ENCODE assay signal across 9 mouse cellular contexts in genomic region chr5:138256966-138257584, GRCm38 (mm10). TPM values are rescaled to one million over a fixed set of nuclear protein-coding genes. Genes with fewer than 3 reads are reported as not detected.
DNase-seq lines count a peak whose midpoint lies in the region; ATAC-seq and TF ChIP-seq lines count a peak whose summit lies in the region.
"Had no signal": no experiment of that assay in that cellular context is flagged by ENCODE, and none has a peak within 500 bp of the region (broad histone marks: within the 10 kb centered on the region; RNA-seq: fewer than 3 reads in every experiment).

No protein-coding gene starts in this region.

- H3K9me3 ChIP-seq in midbrain, embryonic 15.5 days: no peaks in the 10 kb centered on the region
- no peaks in the 10 kb centered on the region for H3K9me3 ChIP-seq in midbrain, embryonic 14.5 days (ENCODE audit: control insufficient read depth, low read length)
- H3K9me3 ChIP-seq in limb, embryonic 14.5 days (ENCODE audit: control insufficient read depth, low read length): no peaks in the 10 kb centered on the region
- no peaks in the 10 kb centered on the region for H3K9me3 ChIP-seq in forebrain, postnatal 0 days (ENCODE audit: low read length)

- no peaks in the 10 kb centered on the region for H3K27me3 ChIP-seq in midbrain, embryonic 15.5 days (replicated peaks)
- H3K27me3 ChIP-seq in midbrain, embryonic 14.5 days (ENCODE audit: control insufficient read depth, insufficient read depth, low read length): no peaks in the 10 kb centered on the region
- no peaks in the 10 kb centered on the region for H3K27me3 ChIP-seq in limb, embryonic 14.5 days (ENCODE audit: control insufficient read depth, insufficient read depth, low read length)
- H3K27me3 ChIP-seq in small intestine, adult 2 months (ENCODE audit: control insufficient read depth, insufficient read depth, low read length): no peaks in the 10 kb centered on the region
- H3K27me3 ChIP-seq in forebrain, postnatal 0 days (ENCODE audit: insufficient read depth, low read length): no peaks in the 10 kb centered on the region

- H3K4me3 ChIP-seq in midbrain, embryonic 15.5 days: no peak overlapping the region
- no peak overlapping the region for H3K4me3 ChIP-seq in midbrain, embryonic 14.5 days (replicated peaks; ENCODE audit: low read depth, low read length)
- H3K4me3 ChIP-seq in limb, embryonic 14.5 days (replicated peaks; ENCODE audit: low read length): no peak overlapping the region
- peak overlapping the region; percentile 24; the same call in 1 of the 2 replicates for H3K4me3 ChIP-seq in small intestine, adult 2 months (ENCODE audit: low read depth, low read length)
- no peak overlapping the region for H3K4me3 ChIP-seq in forebrain, postnatal 0 days (ENCODE audit: low read depth, low read length)

- no peak for DNase-seq in midbrain, embryonic 14.5 days
- DNase-seq in limb, embryonic 14.5 days (ENCODE audit: low spot score): peak; percentile 1
- DNase-seq in frontal cortex, postnatal 36 days (ENCODE audit: low spot score in 2 of 2): no peak
- DNase-seq in forebrain, postnatal 0 days: no peak
- DNase-seq: cerebellum, postnatal 10 days had no signal

- H3K27ac ChIP-seq in midbrain, embryonic 15.5 days: no peak overlapping the region
- H3K27ac ChIP-seq in midbrain, embryonic 14.5 days (replicated peaks; ENCODE audit: low read depth, low read length): no peak overlapping the region
- no peak overlapping the region for H3K27ac ChIP-seq in limb, embryonic 14.5 days (replicated peaks; ENCODE audit: low read depth, low read length)
- peak overlapping the region; percentile 67 for H3K27ac ChIP-seq in small intestine, adult 2 months (ENCODE audit: insufficient read depth, low read depth, low read length)
- no peak overlapping the region for H3K27ac ChIP-seq in forebrain, postnatal 0 days (ENCODE audit: low read depth, low read length)

- H3K9ac ChIP-seq in midbrain, embryonic 15.5 days: no peak overlapping the region
- H3K9ac ChIP-seq in midbrain, embryonic 14.5 days (replicated peaks; ENCODE audit: low read length): no peak overlapping the region
- H3K9ac ChIP-seq in limb, embryonic 14.5 days (ENCODE audit: low read depth, low read length, severe bottlenecking): no peak overlapping the region
- H3K9ac ChIP-seq in forebrain, postnatal 0 days: no peak overlapping the region

- TF ChIP-seq CTCF in small intestine, adult 2 months (IDR thresholded peaks at IDR 0.05; ENCODE audit: extremely low read depth, insufficient read length, insufficient replicate concordance, low read depth, low read length): no peak
- TF ChIP-seq CTCF in forebrain, postnatal 0 days (IDR thresholded peaks at IDR 0.05; ENCODE audit: low read depth): no peak

- peaks cover 21% of the 10 kb centered on the region for H3K36me3 ChIP-seq in midbrain, embryonic 15.5 days (replicated peaks)
- peaks cover 47% of the 10 kb centered on the region for H3K36me3 ChIP-seq in midbrain, embryonic 14.5 days (ENCODE audit: control insufficient read depth, insufficient read depth, low read length)
- peaks cover 45% of the 10 kb centered on the region for H3K36me3 ChIP-seq in limb, embryonic 14.5 days (ENCODE audit: control insufficient read depth, insufficient read depth, low read length)
- peaks cover 35% of the 10 kb centered on the region for H3K36me3 ChIP-seq in small intestine, adult 2 months (ENCODE audit: control insufficient read depth, insufficient read depth, low read length)
- H3K36me3 ChIP-seq in forebrain, postnatal 0 days (ENCODE audit: insufficient read depth): peaks cover 38% of the 10 kb centered on the region

- 92% methylated on average over 10 of the region's 10 CpGs for WGBS in midbrain, embryonic 15.5 days
- WGBS in midbrain, embryonic 14.5 days: 90% methylated on average over 10 of the region's 10 CpGs
- WGBS in limb, embryonic 14.5 days: 89% methylated on average over 10 of the region's 10 CpGs
- WGBS in small intestine, adult 2 months: 83% methylated on average over 10 of the region's 10 CpGs
- WGBS in forebrain, postnatal 0 days: 91% methylated on average over 10 of the region's 10 CpGs

- H3K4me1 ChIP-seq in midbrain, embryonic 15.5 days: peaks cover 19% of the 10 kb centered on the region
- H3K4me1 ChIP-seq in midbrain, embryonic 14.5 days (ENCODE audit: control insufficient read depth, insufficient read depth, low read length): peaks cover 12% of the 10 kb centered on the region; the same call in 1 of the 2 replicates
- H3K4me1 ChIP-seq in limb, embryonic 14.5 days (ENCODE audit: control insufficient read depth, insufficient read depth, low read length): peaks cover 11% of the 10 kb centered on the region
- peaks cover 8% of the 10 kb centered on the region for H3K4me1 ChIP-seq in small intestine, adult 2 months (ENCODE audit: control insufficient read depth, insufficient read depth, insufficient read length, low read length)
- H3K4me1 ChIP-seq in forebrain, postnatal 0 days (ENCODE audit: insufficient read depth): peaks cover 5% of the 10 kb centered on the region

- peak overlapping the region; percentile 84; the same call in 1 of the 2 replicates for H3K4me2 ChIP-seq in midbrain, embryonic 15.5 days
- H3K4me2 ChIP-seq in midbrain, embryonic 14.5 days (ENCODE audit: low read length): no peak overlapping the region
- no peak overlapping the region for H3K4me2 ChIP-seq in limb, embryonic 14.5 days (replicated peaks; ENCODE audit: low read depth, low read length, severe bottlenecking)
- H3K4me2 ChIP-seq in forebrain, postnatal 0 days (ENCODE audit: low read depth): no peak overlapping the region

- ATAC-seq in midbrain, embryonic 15.5 days (replicated peaks): no peak
- ATAC-seq in midbrain, embryonic 14.5 days (ENCODE audit: low FRiP score, low TSS enrichment): no peak
- peak; percentile 42 for ATAC-seq in activated CD4-positive, CD25-positive, alpha-beta regulatory T cell, adult 4 months
- no peak for ATAC-seq in limb, embryonic 14.5 days (ENCODE audit: low FRiP score, low read depth)
- no peak for ATAC-seq in forebrain, postnatal 0 days

- TF ChIP-seq POLR2A in limb, embryonic 14.5 days (IDR thresholded peaks at IDR 0.05; ENCODE audit: borderline replicate concordance, extremely low read depth, insufficient read depth, insufficient read length): no peak
- no peak for TF ChIP-seq POLR2A in small intestine, adult 2 months (IDR thresholded peaks at IDR 0.05; ENCODE audit: low read depth, low read length)

RNA-seq across cellular contexts. Expression of gene Lamtor4, which starts 1.8 kb away (rescaled TPM):
- 96.4 and 108 TPM in 2 replicates for polyA plus RNA-seq in midbrain, embryonic 15.5 days (2015; fragmentation: Nextera tagmentation; extraction: Ambion mirVana)
- polyA plus RNA-seq in midbrain, embryonic 14.5 days (2014; fragmentation: Nextera tagmentation; extraction: Ambion mirVana): 71.5 and 90.0 TPM in 2 replicates
- 100 to 1,000 TPM; 112 to 123 TPM for polyA plus RNA-seq in activated CD4-positive, CD25-positive, alpha-beta regulatory T cell, adult 4 months (2017; shearing (Covaris generic))
- 104 and 110 TPM in 2 replicates for polyA plus RNA-seq in limb, embryonic 14.5 days (2012; rRNA removed)
- 64.6 and 68.5 TPM in 2 replicates for polyA plus RNA-seq in limb, embryonic 14.5 days (2014; fragmentation: Nextera tagmentation; extraction: Ambion mirVana)
- polyA plus RNA-seq in small intestine, adult 2 months (2012; rRNA removed): 87.3 and 168 TPM in 2 replicates
- 57.2 and 91.8 TPM in 2 replicates for total RNA-seq in forebrain, postnatal 0 days (2014; rRNA removed)
- polyA plus RNA-seq in forebrain, postnatal 0 days (2015; fragmentation: Nextera tagmentation; extraction: Ambion mirVana): 90.9 and 112 TPM in 2 replicates

RNA-seq across cellular contexts. Expression of gene BC037034, which starts 6.8 kb away (rescaled TPM):
- polyA plus RNA-seq in midbrain, embryonic 15.5 days (2015; fragmentation: Nextera tagmentation; extraction: Ambion mirVana): 19.5 and 20.8 TPM in 2 replicates
- polyA plus RNA-seq in midbrain, embryonic 14.5 days (2014; fragmentation: Nextera tagmentation; extraction: Ambion mirVana): 15.0 and 20.2 TPM in 2 replicates
- 1 to 10 TPM; 3.9 to 4.7 TPM for polyA plus RNA-seq in activated CD4-positive, CD25-positive, alpha-beta regulatory T cell, adult 4 months (2017; shearing (Covaris generic))
- polyA plus RNA-seq in limb, embryonic 14.5 days (2012; rRNA removed): 81.0 and 102 TPM in 2 replicates
- polyA plus RNA-seq in limb, embryonic 14.5 days (2014; fragmentation: Nextera tagmentation; extraction: Ambion mirVana): 5.2 and 7.6 TPM in 2 replicates
- 34.7 and 56.7 TPM in 2 replicates for polyA plus RNA-seq in small intestine, adult 2 months (2012; rRNA removed)
- 59.6 and 61.3 TPM in 2 replicates for total RNA-seq in forebrain, postnatal 0 days (2014; rRNA removed)
- polyA plus RNA-seq in forebrain, postnatal 0 days (2015; fragmentation: Nextera tagmentation; extraction: Ambion mirVana): 14.2 and 16.1 TPM in 2 replicates

RNA-seq across cellular contexts. Expression of gene Gal3st4, which starts 15.6 kb away (rescaled TPM):
- polyA plus RNA-seq in midbrain, embryonic 15.5 days (2015; fragmentation: Nextera tagmentation; extraction: Ambion mirVana): 2.1 and 2.9 TPM in 2 replicates
- 1.4 and 2.0 TPM in 2 replicates for polyA plus RNA-seq in midbrain, embryonic 14.5 days (2014; fragmentation: Nextera tagmentation; extraction: Ambion mirVana)
- under 1 TPM; 0.43 to 0.49 TPM for polyA plus RNA-seq in activated CD4-positive, CD25-positive, alpha-beta regulatory T cell, adult 4 months (2017; shearing (Covaris generic))
- 1.9 and 3.2 TPM in 2 replicates for polyA plus RNA-seq in limb, embryonic 14.5 days (2012; rRNA removed)
- 3.7 and 3.8 TPM in 2 replicates for polyA plus RNA-seq in limb, embryonic 14.5 days (2014; fragmentation: Nextera tagmentation; extraction: Ambion mirVana)
- 0.15 and 0.28 TPM in 2 replicates for polyA plus RNA-seq in small intestine, adult 2 months (2012; rRNA removed)
- total RNA-seq in forebrain, postnatal 0 days (2014; rRNA removed): 0.23 and 0.57 TPM in 2 replicates
- 1.1 and 1.5 TPM in 2 replicates for polyA plus RNA-seq in forebrain, postnatal 0 days (2015; fragmentation: Nextera tagmentation; extraction: Ambion mirVana)

RNA-seq across cellular contexts. Expression of gene Gm43720, which starts 22.7 kb away (rescaled TPM):
- polyA plus RNA-seq in midbrain, embryonic 15.5 days (2015; fragmentation: Nextera tagmentation; extraction: Ambion mirVana): 0.04 and 0.09 TPM in 2 replicates
- polyA plus RNA-seq in midbrain, embryonic 14.5 days (2014; fragmentation: Nextera tagmentation; extraction: Ambion mirVana): 0.19 TPM in 1 of 2 replicates, not detected in the other
- not detected for polyA plus RNA-seq in activated CD4-positive, CD25-positive, alpha-beta regulatory T cell, adult 4 months (2017; shearing (Covaris generic))
- 0.18 and 0.19 TPM in 2 replicates for polyA plus RNA-seq in limb, embryonic 14.5 days (2012; rRNA removed)
- 0.15 and 0.33 TPM in 2 replicates for polyA plus RNA-seq in limb, embryonic 14.5 days (2014; fragmentation: Nextera tagmentation; extraction: Ambion mirVana)
- not detected in 2 replicates for polyA plus RNA-seq in small intestine, adult 2 months (2012; rRNA removed)
- 0.31 and 0.33 TPM in 2 replicates for total RNA-seq in forebrain, postnatal 0 days (2014; rRNA removed)
- 0.04 TPM in 1 of 2 replicates, not detected in the other for polyA plus RNA-seq in forebrain, postnatal 0 days (2015; fragmentation: Nextera tagmentation; extraction: Ambion mirVana)
- polyA plus RNA-seq: heart, embryonic 14.5 days had no signal

RNA-seq across cellular contexts. Expression of gene Gpc2, which starts 22.7 kb away (rescaled TPM):
- polyA plus RNA-seq in midbrain, embryonic 15.5 days (2015; fragmentation: Nextera tagmentation; extraction: Ambion mirVana): 218 and 231 TPM in 2 replicates
- polyA plus RNA-seq in midbrain, embryonic 14.5 days (2014; fragmentation: Nextera tagmentation; extraction: Ambion mirVana): 37.3 and 59.5 TPM in 2 replicates
- polyA plus RNA-seq in activated CD4-positive, CD25-positive, alpha-beta regulatory T cell, adult 4 months (2017; shearing (Covaris generic)): not detected
- 183 and 277 TPM in 2 replicates for polyA plus RNA-seq in limb, embryonic 14.5 days (2012; rRNA removed)
- polyA plus RNA-seq in limb, embryonic 14.5 days (2014; fragmentation: Nextera tagmentation; extraction: Ambion mirVana): 6.4 and 7.2 TPM in 2 replicates
- 1.1 and 1.4 TPM in 2 replicates for polyA plus RNA-seq in small intestine, adult 2 months (2012; rRNA removed)
- 145 and 170 TPM in 2 replicates for total RNA-seq in forebrain, postnatal 0 days (2014; rRNA removed)
- 54.2 and 62.0 TPM in 2 replicates for polyA plus RNA-seq in forebrain, postnatal 0 days (2015; fragmentation: Nextera tagmentation; extraction: Ambion mirVana)
